Mouse (Mus musculus) lung, adult 2 months (tissue): ENCODE data around the gene Pax5.

ENCODE experiments used
- CTCF ChIP-seq: fragments of 200-500 bp; IDR thresholded peaks from 2 replicates; pipeline ENCODE4 v1.5.1; 2011; ENCODE audit warnings: mild to moderate bottlenecking, low read length, control low read depth; ENCODE audit not compliant: insufficient read depth
- POLR2A ChIP-seq: fragments of 200-500 bp; IDR thresholded peaks from 2 replicates; pipeline ENCODE4 v1.6.1; 2011; ENCODE audit warnings: low read depth, mild to moderate bottlenecking, control low read depth, low read length, borderline replicate concordance; ENCODE audit errors: extremely low read depth

DNA sequence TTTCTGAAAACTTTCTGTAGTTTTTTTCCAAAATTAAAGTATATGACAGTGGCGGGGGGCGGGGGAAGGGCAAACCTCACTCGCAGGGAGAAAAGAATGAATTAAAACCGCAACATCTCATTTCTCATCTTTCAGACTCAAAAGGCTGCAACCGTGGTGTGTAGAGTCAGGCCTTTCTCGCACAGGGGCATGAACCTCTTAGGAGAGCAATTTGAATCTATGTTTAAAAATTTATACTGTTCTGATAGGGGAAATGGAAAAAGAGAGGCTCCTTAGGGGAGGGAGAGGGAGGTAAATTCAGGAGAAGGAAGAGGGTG, 85.2 kb downstream of the Pax5 start:
- TF ChIP-seq CTCF (no peak), POLR2A (no peak)
